Mouse (Mus musculus) left cerebral cortex, postnatal 14 days (tissue): ENCODE results near the gene Slit3. TPM values are rescaled to one million over a fixed set of nuclear protein-coding genes. Genes with fewer than 3 reads are reported as not detected.
A peak's percentile ranks its signal among the peaks of the same experiment; 100 is the strongest.

ENCODE experiments used
- DNase-seq, 2 experiments: peaks; one replicate each; pipeline ENCODE4 v3.0.0; 2021 to 2022; ENCODE audit warnings: low spot score in 2 of 2, mixed read lengths in 1 of 2
- intact Hi-C: fragments of 180-260 bp; cut with DNase I; formaldehyde crosslinking; loops from one replicate; pipeline ENCODE4 v1.15.1; 2025
- total RNA-seq, 2 experiments: library from RNA; stranded (reverse); gene quantifications; 2 replicates each; pipeline ENCODE4 v1.2.3; 2021

Gene Slit3
- total RNA-seq, 2 experiments from 2014 or later, result 58.3 to 58.6 TPM

DNA sequence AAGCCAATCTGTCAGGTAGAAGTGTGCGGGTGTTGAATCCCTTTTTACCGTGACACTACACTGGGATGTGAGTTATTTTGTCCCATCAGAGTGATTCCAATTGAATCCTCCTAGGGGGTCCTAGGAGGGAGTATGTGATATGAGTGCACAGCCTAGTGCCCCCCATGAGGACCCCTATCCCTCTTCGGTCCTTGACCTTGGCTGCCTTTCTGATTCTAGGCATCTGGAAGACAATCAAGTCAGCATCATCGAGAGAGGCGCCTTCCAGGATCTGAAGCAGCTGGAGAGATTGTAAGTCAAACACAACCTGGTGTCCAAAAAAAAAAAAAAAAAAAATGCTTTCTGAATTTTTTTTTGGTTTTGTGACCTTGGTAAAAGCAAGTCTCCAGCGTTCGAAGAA is 56.5 kb downstream of the Slit3 start:
- no peak for DNase-seq
- intact Hi-C loops, result loop anchor here (5.0 kb wide), 1 partner anchor 55 kb away; the partner anchor contains the start of gene Slit3

DNA sequence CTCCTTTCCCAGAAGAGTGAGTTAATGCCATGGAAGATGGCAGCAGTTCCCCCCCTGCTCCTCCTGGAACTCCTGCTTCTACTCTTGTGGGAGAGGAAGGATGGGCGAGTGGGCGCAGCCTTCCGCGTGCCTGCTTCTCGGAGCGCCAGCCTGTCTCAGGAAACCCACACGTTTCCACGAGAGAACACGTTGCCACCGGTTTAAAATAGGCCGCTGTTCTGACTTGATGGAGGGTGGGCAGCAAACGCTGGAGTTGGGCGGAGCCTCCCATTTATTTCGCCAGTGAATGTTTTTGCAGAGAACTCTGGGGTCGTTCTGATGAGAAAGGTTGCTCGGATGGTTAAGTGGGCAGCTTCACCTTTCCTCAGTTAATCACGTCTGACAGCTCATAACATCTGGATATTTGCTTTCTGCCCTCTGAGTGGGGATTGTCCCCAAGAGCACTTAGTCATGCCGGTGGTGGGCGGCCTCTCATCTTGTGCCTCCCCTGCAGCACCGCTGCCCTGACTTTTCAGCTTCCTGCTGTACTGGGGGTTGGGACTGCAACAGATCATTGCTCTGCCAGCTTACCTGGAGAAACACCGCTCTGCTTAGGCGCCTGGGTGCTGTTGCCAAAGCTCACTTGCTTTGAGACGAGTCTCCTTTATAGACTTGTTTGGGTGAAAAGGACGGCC is 57.3 kb downstream of the Slit3 start:
- intact Hi-C loops, result loop anchor here (5.0 kb wide), 1 partner anchor 56 kb away; the partner anchor contains the start of gene Slit3
- DNase-seq, result peak; percentile 82 to 87

DNA sequence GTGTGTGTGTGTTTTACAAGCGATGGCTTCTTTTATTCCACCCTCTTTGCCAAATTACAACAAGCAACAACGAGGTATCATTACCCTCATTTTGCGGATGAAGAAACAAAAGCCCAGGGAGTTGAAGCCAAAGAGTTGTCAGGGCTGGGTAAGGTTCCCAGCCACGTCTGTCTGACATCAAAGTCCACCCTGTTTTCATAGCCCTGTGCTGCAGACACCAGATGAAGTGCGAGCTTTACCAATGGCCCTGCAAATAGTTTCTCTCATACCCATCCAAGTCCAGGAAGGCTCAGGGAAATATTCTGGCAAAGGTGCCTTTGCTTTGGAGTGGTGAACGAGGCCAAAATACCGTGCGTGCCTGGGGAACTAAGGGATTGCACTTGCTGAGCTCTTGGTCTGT is 58.3 kb downstream of the Slit3 start:
- no peak for DNase-seq
- intact Hi-C loops, result loop anchor here (5.0 kb wide), 1 partner anchor 57 kb away; the partner anchor contains the start of gene Slit3

DNA sequence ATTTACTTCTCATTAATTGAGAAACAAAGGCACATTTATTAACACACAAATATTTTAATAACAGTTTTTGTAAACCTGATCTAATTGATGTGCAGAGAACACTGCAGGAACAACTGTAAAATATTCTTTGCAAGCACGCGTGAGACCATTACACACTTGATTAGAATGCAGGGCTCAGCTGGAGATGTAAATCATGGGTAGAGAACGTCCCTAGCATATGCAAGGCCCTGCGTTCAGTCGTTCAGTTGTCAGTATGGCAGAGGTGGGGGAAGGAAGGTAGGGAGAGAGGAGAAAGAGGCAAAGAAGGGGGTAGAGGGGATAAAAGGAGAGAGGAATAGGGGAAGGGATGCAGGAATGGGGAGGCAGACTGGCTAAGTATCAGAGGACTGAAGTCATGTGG is 61.9 kb downstream of the Slit3 start:
- intact Hi-C loops, result no loop called here
- no peak for DNase-seq

DNA sequence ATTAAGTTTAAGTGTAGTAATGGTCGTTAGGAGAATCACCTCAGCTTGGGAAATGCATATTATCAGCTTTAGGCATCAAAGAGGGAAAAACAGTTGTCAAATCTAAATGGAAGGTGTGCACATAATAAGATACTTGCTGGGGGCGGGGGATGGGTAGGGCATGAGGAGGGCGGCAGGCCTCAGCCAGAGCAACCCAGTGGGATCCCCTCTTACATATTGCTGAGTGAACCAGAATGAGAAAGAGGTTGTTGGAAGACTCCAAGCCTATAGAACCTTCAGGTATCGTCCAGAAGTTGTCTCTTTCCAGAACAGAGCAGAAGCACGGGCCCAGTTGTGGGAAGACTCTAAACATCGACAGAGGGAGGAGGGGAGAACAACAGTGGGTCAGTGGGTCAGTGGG is 73.8 kb downstream of the Slit3 start:
- no peak for DNase-seq
- intact Hi-C loops, result no loop called here

DNA sequence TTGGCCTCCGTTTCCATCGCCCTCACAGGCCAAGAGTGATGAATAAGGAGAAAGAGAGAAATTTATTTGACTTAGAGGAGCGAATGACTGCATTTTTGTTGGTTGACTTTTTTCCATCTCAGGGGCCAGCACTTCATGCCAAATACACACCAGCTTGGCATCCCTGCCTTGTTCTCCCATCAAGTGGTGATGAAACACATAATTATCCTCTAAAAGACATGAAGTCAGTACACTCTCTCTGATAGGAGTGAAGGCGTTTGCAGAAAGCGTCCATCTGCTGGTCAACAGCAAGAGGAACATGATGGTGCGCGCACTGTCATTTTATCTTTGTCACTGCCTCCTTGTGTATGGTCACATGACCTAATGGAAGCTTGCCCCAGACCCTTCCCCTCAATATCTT is 75.8 kb downstream of the Slit3 start:
- intact Hi-C loops, result no loop called here
- DNase-seq, result no peak

DNA sequence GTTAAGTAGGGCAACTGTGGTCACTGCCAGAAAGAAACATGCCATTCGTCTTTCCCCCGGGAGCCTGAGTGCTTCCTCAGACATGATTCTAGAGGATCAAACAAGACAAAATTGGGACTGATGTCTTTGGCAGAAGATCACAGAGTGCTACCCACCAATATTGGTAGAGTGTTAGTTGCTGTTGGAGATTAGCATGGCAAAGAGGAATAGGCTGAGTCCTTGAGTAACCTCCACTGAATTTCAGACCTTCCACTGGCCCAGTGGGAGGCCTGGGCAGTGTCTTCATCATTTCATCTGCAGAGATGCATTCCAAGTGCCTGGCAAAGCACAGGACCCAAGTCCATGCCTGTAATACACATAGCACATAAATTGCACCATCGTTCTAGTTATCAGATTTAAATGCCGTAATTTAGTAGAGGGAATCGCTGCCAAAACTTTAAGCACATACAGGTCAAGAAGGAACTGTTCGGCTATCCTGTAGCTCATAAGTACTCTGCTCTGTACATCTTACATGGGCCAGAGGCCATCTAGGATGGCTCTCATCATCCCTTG is 77.6 kb downstream of the Slit3 start:
- intact Hi-C loops, result no loop called here
- no peak for DNase-seq

DNA sequence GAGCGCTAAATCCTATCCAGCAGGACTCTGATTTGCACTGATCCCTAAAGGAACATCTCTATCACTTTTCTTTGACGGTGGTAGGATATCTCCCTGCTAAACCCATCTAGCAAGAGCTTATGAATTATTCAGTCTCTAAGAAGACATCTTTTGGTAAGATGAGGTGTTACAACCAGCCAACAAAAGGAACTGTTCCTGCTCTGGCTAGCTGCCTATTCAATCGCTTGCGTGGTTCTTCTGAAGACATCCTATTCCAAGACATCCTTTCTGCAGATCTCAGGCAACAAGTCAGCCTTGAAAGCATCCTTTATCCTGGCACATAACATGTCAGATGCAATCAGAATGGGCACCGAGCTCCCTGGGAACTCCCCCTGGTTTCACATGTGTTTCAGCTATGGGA is 81.3 kb downstream of the Slit3 start:
- intact Hi-C loops, result no loop called here

DNA sequence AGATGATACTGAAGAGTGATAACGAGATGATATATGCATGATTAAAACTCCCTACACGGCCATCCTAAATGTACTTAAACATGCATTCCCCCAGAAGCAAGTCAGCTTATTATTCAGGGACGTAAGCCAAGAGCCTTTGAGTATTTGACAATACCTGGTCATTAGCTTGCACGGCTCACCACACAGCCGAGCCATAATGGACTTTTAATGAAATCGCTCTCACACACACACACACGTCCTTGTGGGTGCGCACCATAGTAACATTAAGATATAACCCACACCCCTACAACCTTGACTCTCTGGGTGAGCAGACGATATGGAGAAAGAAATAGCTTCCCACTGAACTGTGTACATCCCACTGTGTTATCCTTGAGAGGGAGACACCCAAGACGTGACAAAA is 82.6 kb downstream of the Slit3 start:
- no peak for DNase-seq
- intact Hi-C loops, result no loop called here

More for the DNA sequence above, 81.3 kb downstream of the Slit3 start:
- DNase-seq, result no peak

DNA sequence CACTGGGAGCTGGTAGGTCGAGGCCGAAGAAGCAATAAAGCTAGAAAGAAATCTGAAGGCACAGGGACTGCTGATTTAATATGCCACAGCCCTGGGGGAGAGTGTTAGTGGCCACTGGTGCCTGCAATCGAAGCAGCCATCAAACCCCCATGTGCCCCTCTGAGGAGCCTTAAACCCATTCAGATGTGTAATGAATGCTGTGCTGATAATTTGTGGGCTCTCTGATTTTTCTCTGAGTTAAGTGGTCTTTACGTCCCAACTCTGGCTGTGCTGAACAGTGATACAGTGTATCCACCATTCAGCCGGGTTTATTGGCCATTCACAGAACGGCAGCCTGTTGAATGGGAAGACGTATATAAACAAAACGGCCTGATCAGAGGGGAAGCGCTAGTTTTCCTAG is 83.1 kb downstream of the Slit3 start:
- intact Hi-C loops, result no loop called here
- no peak for DNase-seq

DNA sequence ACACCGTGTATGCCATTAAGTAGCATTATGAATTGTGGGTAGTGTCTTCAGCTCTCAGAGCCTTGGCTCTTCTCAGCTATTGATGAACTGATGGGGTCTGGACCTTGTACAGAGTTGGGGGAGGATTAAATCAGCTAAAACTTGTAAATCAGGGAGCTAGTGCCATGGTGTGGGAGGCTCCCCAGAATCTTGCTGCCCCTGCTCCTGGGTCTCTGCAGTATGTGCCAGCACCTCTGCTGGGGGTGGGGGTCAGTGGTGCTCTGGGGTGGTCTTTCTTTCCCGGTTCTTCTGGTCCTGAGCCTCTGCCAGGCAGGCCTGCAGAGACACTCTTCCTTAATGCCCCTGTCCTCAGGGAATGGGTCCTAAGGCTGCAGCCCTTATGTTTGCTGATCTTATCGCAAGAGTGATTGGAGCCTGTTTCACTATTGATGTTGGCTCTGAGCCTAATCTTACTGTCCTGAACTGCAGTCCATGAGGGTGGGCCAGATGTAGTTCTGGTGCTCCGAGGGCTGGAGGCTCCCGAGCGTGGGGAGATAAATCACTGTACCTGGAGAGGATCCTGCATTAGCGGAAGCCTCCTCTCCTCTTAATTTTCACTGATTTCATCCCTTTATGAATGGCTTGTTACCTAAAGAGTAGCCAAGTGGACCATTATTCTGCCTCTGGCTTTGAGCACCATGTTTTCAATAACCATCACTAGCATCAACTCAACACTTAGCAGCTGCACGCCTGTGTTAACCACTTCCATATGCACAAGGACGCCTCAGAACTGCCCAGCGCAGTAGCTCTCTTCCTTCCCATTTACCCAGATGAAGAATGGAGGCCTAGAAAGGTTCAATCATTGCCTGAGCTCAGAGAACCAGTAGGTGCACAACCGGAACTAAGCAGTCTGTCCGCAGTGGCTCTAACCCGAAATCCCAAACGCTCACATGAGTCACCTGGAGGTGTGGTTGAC is 90.0 kb downstream of the Slit3 start:
- DNase-seq, result no peak
- intact Hi-C loops, result no loop called here

DNA sequence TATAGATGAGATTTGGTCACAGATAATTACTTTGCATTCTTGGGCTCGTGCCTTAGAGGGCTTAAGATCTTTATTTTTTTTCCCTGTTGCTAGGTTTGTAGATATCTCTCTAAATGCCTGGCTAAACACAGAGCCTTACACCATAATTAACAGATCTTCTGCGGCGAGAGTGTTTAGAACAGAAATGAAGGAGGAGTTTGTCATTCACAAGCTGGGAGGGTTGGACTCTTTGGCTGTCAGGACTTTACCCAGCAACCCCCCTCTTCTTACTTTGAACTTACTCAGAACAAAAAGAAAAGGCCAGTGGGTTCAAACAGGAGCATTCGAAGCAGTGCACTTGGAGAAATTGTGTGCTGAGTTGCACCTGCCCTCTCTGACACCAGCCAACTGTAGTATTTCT is 103.0 kb downstream of the Slit3 start:
- intact Hi-C loops, result no loop called here
- DNase-seq, result no peak

DNA sequence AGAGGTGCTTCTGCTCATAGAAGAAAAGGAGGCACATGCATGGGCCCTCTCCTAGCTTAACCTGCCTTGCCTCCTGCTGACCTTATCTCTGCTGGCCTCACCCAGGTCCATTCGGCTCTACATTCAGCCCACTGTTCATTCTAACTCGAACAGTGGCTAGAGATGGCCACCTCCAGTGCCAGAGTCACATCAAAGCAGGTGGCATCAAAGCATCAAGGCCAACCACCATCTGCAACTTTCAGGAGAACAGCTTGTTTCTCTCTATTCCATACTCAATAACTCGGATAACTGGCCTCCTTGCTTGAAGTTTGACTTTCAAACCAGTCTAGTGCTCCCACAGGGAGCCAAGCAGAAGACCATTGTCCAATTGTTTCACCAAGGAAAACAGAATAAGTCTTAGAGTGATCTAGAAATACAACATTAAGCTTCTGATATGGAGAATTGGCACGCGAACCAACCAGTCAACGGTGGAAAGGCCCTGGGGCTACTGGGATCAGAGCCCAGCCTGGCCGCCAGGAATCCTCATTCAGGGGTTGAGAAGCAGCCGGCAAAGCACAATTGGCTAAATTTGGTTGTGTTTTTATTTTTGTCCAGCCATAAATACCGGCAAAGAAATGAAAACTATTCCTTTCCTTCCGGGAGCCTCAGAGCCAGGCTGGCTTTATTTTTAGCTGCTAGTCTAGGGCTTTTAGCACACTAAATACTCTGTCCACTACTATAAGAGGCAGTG is 110.5 kb downstream of the Slit3 start:
- intact Hi-C loops, result no loop called here
- no peak for DNase-seq

DNA sequence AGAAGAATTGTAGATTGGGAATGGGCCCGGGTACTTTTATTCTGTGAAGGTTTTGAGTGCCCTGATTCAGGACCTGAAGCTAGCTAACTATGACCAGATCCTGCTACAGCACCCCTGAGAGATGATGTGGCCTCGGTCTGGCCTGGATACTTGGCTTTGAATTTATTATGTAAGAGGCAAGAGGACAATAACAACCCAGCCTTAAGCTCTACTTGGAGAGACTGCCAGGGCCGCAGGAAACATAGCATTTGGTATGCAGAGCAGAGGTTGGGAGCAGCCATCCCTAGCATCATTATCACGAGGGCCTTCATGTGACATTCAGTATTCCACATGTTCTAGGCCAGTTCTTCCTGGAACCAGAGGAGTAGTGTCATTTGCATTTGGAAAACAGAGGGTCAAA is 111.3 kb downstream of the Slit3 start:
- DNase-seq, result no peak
- intact Hi-C loops, result no loop called here

DNA sequence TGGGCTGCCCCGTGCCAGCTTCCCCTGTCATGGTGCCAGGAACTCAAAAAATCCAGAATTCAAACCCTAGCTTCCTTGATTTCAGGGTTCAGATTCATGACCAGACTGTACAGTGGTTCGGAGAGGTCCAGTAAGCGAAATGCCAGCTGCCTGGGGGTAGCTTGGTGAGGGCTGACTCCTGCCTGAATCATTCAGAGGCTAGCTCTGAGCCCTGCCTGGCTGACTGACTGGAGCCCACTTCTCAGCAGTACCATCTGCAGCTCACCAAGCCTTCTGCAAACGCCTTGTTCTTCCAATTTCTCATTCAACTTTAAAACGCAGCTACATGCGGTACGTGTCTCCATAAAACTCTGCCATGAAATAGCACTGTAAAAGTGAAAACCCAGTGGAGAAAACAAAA is 120.4 kb downstream of the Slit3 start:
- intact Hi-C loops, result no loop called here
- DNase-seq, result peak in 1 of 2 experiments; percentile 18

DNA sequence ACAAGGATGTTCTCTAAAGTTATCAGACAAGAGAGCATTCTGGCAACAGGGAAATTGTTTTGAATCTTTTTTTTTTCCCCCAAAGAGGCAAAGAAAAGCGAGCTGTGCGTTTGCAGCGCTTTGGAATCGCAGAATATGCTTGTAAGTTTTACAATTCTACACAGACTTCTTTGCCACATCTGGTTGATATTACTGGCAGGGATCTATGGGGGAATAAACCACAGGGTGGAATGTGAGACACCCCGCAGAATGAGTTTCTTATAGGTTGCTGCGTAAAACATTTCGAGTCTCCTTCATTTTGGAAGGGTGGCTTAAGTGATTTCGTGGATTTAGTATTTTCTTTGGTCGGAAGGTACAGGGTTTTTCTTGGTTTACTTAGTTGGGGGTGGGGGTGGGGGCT is 122.6 kb downstream of the Slit3 start:
- intact Hi-C loops, result no loop called here
- no peak for DNase-seq

DNA sequence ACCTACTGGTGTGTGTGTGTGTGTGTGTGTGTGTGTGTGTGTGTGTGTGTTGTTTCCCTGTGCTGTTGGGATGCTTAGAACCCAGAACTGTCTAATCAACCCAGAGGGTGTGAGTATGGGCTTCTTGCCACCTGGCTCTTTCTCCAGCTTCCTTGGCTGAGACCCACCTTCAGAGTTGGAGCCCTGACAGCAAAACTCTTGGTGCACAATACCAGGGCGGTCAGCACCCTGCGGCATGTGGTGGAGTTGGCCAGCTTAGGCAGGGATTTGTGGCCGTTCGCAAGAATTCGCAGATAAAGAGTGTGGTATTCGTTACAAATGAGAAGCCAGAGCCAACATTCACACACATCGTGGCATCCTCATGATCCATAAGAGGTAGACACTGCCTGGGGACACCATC is 123.5 kb downstream of the Slit3 start:
- DNase-seq, result no peak
- intact Hi-C loops, result no loop called here

DNA sequence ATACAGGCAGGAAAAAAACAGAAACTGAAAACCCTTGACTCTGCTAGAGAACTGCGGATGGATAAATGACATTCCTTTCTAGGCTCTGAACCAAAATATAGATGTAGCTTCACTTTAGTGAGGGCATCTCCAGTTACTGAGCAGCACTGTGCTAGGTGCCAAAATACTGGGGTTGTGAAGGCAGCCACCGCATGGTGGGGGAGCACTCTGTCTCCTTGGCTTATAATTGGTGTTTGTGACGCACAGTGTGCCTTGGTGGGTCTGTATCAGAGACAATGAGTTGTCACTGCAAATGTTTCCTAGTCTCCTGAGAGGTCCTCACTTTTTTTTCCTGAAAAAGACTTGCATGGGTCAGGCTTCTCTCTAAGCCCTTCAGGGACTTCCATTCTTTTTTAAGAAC is 125.6 kb downstream of the Slit3 start:
- no peak for DNase-seq
- intact Hi-C loops, result no loop called here

DNA sequence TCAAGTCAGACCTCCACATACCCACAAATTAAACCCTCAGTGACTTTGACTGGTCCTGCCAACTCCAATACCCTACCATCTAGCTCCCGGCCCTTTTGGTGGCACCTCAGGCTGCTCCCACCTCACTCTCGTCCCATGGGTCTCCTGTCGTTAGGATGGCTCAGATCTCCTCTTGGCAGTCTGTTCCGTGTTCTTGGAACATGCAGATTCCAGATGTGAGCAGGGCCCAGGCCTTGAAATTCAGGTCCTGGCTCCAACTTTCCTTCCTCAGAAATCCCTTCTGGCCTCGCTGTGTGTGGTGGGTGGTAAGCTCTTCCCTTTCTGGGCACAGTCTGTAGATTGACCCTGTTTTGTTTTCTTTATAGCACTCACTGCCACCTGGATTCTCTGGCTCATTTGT is 127.1 kb downstream of the Slit3 start:
- intact Hi-C loops, result no loop called here
- no peak for DNase-seq
